Mouse (Mus musculus): ENCODE measurements at regions not wholly inside any gene's neighbourhood (a gene's known extent, or its start where the extent isn't known, plus 50 kb on each side); places are given as distances from the start of the nearest gene placed in this dataset.

DNA sequence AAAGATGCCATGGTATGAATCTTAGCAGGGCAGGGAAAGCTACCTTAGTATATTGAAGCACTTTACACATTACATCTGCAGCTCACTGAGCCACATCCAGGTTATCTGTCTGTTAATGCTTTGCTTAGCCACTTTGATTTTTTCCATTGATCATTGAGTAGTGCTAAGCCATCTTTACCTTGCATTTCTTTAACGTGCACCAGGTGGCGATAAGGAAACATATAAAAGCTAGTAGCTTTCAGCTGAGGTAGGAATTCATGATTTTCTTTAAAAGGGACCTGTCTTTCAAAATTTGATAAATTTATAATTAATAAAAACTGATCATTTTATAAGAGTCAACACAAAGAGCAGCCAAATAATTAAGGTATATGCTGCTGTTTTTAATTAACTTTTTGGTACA, 426.3 kb upstream of the Tpk1 start:
- Histone ChIP-seq H3K4me3 (ENCODE audit: low read depth, low read length) (no peak overlapping the region), H3K4me1 (ENCODE audit: insufficient read depth) (no peaks in the 10 kb centered on the region), H3K27ac (ENCODE audit: low read depth, low read length) (no peak overlapping the region), H3K9me3 (ENCODE audit: low read length) (no peaks in the 10 kb centered on the region), H3K9ac (no peak overlapping the region), H3K4me2 (ENCODE audit: low read depth) (no peak overlapping the region), H3K27me3 (ENCODE audit: insufficient read depth, low read length) (no peaks in the 10 kb centered on the region), H3K36me3 (ENCODE audit: insufficient read depth) (no peaks in the 10 kb centered on the region)
- peak; percentile 46 for DNase-seq
- ATAC-seq, result no peak
- peak; percentile 59 for TF ChIP-seq CTCF (IDR thresholded peaks at IDR 0.05; ENCODE audit: low read depth)
- WGBS, result 51% methylated on average over 2 of the region's 2 CpGs

DNA sequence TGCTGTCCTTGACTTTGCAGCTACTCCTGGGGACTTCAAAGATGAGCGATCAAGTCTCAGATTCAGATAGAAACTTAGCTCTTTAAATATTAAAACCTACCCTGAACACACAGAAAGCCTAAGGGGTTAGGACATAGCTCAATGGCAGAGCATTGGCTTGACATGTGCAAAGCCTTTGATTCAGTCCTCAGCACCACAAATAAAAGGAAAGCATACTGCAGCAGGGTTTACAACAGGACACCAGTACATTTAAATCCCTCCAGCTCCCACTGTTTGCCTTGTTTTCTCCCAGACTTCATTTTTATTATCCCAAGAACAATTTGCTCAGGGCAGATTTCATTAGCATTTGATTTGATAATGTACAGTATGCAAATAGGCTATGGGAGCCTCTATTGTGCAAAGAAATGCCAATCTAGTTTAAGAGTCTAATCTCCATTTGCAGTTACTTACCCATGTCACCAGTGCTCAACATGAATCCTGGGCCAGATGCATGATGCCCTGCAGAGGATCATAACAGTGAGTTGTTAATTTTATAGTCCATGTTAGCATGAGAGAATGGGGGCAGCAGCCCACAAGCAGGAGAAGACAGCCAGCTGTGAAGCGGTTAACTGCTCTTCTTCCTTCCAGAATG, 416.0 kb upstream of the Tpk1 start:
- ATAC-seq (no peak), DNase-seq (no peak)
- H3K9me3 ChIP-seq (ENCODE audit: low read length), result no peaks in the 10 kb centered on the region
- no peak overlapping the region for H3K4me3 ChIP-seq (ENCODE audit: low read depth, low read length)
- WGBS, result 73% methylated on average over 2 of the region's 2 CpGs
- TF ChIP-seq CTCF (IDR thresholded peaks at IDR 0.05; ENCODE audit: low read depth), result no peak
- no peak overlapping the region for H3K9ac ChIP-seq
- H3K27ac ChIP-seq (ENCODE audit: low read depth, low read length), result no peak overlapping the region
- H3K4me1 ChIP-seq (ENCODE audit: insufficient read depth), result no peaks in the 10 kb centered on the region
- no peaks in the 10 kb centered on the region for H3K36me3 ChIP-seq (ENCODE audit: insufficient read depth)
- no peaks in the 10 kb centered on the region for H3K27me3 ChIP-seq (ENCODE audit: insufficient read depth, low read length)
- H3K4me2 ChIP-seq (ENCODE audit: low read depth), result no peak overlapping the region

DNA sequence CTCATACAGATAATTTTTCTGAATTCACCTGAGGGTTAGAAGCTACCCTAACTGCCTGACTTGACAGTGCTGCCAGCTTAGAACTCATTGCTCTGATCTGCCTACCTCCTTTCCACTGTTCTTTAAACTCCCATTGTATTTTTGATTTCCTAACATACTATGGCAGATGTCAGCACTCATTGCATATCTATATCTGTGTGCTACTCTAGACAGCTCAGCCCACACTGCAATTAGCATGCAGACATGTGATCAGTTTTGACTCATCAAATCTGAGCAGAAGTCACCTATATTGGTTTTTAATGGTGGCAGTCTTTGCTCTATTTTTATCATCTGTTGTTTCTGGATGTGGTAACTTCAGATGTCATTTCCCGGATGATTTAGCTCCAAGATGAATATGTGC, 407.0 kb upstream of the Tpk1 start:
- Histone ChIP-seq H3K27me3 (ENCODE audit: insufficient read depth, low read length) (no peaks in the 10 kb centered on the region), H3K27ac (ENCODE audit: low read depth, low read length) (no peak overlapping the region), H3K4me3 (ENCODE audit: low read depth, low read length) (no peak overlapping the region), H3K4me1 (ENCODE audit: insufficient read depth) (no peaks in the 10 kb centered on the region), H3K9ac (no peak overlapping the region), H3K4me2 (ENCODE audit: low read depth) (no peak overlapping the region), H3K9me3 (ENCODE audit: low read length) (no peaks in the 10 kb centered on the region), H3K36me3 (ENCODE audit: insufficient read depth) (no peaks in the 10 kb centered on the region)
- TF ChIP-seq CTCF (IDR thresholded peaks at IDR 0.05; ENCODE audit: low read depth), result no peak
- DNase-seq, result no peak
- 56% methylated on average over 1 of the region's 1 CpGs for WGBS
- ATAC-seq, result peak; percentile 73

DNA sequence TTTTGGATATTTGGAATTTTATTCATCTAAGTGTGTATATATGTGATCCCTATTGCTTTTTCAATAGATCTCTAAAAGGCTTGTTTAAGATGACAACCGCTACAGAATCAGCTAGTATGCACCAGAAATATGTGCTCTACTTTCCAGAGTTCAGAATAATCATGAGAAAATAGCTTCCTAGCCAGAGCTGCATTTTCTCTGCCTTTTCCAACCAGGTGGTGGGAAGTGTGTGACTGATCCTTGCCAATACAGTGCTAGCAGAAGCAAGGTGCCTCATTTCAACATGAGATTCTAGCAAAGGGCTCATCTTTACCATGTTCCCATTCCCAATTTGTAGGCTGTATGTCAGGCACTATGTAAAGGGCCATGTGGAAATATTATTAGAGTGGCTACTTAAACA, 401.8 kb upstream of the Tpk1 start:
- no peak overlapping the region for H3K27ac ChIP-seq (ENCODE audit: low read depth, low read length)
- H3K4me3 ChIP-seq (ENCODE audit: low read depth, low read length), result no peak overlapping the region
- ATAC-seq, result no peak
- H3K36me3 ChIP-seq (ENCODE audit: insufficient read depth), result no peaks in the 10 kb centered on the region
- TF ChIP-seq CTCF (IDR thresholded peaks at IDR 0.05; ENCODE audit: low read depth), result no peak
- whole genome bisulfite sequencing, result 82% methylated on average over 1 of the region's 1 CpGs
- DNase-seq, result no peak
- no peaks in the 10 kb centered on the region for H3K9me3 ChIP-seq (ENCODE audit: low read length)
- no peaks in the 10 kb centered on the region for H3K27me3 ChIP-seq (ENCODE audit: insufficient read depth, low read length)
- no peaks in the 10 kb centered on the region for H3K4me1 ChIP-seq (ENCODE audit: insufficient read depth)
- no peak overlapping the region for H3K9ac ChIP-seq
- no peak overlapping the region for H3K4me2 ChIP-seq (ENCODE audit: low read depth)

All from forebrain, postnatal 0 days (tissue).